Mouse (Mus musculus) bone marrow, adult 2 months (tissue): ENCODE results near the gene Rpsa. TPM values are rescaled to one million over a fixed set of nuclear protein-coding genes. Genes with fewer than 3 reads are reported as not detected.

Source experiments
- H3K27ac ChIP-seq: fragments of 200-500 bp; 2 replicates; pipeline ENCODE4 v1.5.1; 2012; ENCODE audit warnings: low read depth, mild to moderate bottlenecking, control low read depth, inconsistent platforms, low read length; ENCODE audit not compliant: control insufficient read depth, poor library complexity, insufficient read depth
- H3K4me1 ChIP-seq: fragments of 200-500 bp; 2 replicates; pipeline ENCODE4 v1.6.1; 2011; ENCODE audit warnings: low read length; ENCODE audit not compliant: control insufficient read depth, insufficient read depth
- H3K4me3 ChIP-seq: fragments of 200-500 bp; replicated peaks from 2 replicates; pipeline ENCODE3; 2011; ENCODE audit warnings: mild to moderate bottlenecking, low read depth, low read length, control low read depth; ENCODE audit not compliant: control insufficient read depth
- CTCF ChIP-seq: fragments of 200-500 bp; IDR thresholded peaks from 2 replicates; pipeline ENCODE4 v1.5.1; 2011; ENCODE audit warnings: low read length, control low read depth; ENCODE audit not compliant: control insufficient read depth, insufficient read depth
- POLR2A ChIP-seq: fragments of 200-500 bp; IDR thresholded peaks from 2 replicates; pipeline ENCODE4 v1.6.1; 2011; ENCODE audit warnings: low read depth, mild to moderate bottlenecking, control low read depth, low read length, borderline replicate concordance; ENCODE audit not compliant: control insufficient read depth
- WGBS: fragments of 180-500 bp; shearing (Covaris S2); methylation state at CpG from one replicate; pipeline ENCODE4 v1.1.7; 2018; 5-methylcytosine and 5-hydroxymethylcytosine counted together
- polyA plus RNA-seq: library from polyadenylated mRNA; stranded (reverse); fragments of >200 nt; gene quantifications from 2 replicates; pipeline ENCODE4 v1.2.4, GENCODE M21; 2011; ENCODE audit warnings: low replicate concordance; ENCODE audit not compliant: missing spikeins, insufficient read depth, insufficient read length

Gene Rpsa
- polyA plus RNA-seq, 1 experiment = 1,859 TPM

- no peaks in the 10 kb centered on the region for H3K4me1 ChIP-seq
- TF ChIP-seq POLR2A = no peak
- no peak for TF ChIP-seq CTCF
- WGBS = 81% methylated on average over 16 of the region's 16 CpGs
- no peak overlapping the region for H3K27ac ChIP-seq
- no peak overlapping the region for H3K4me3 ChIP-seq
Observed at GRCm38 (mm10) chr9:120163862-120164261, 36.4 kb downstream of the Rpsa start.

GRCm38 (mm10) chr9:120167826-120168225 lies 40.3 kb downstream of the Rpsa start:
- 65% methylated on average over 11 of the region's 11 CpGs for WGBS
- no peak for TF ChIP-seq POLR2A
- TF ChIP-seq CTCF = no peak
- no peaks in the 10 kb centered on the region for H3K4me1 ChIP-seq
- H3K27ac ChIP-seq = no peak overlapping the region
- H3K4me3 ChIP-seq = no peak overlapping the region

DNA sequence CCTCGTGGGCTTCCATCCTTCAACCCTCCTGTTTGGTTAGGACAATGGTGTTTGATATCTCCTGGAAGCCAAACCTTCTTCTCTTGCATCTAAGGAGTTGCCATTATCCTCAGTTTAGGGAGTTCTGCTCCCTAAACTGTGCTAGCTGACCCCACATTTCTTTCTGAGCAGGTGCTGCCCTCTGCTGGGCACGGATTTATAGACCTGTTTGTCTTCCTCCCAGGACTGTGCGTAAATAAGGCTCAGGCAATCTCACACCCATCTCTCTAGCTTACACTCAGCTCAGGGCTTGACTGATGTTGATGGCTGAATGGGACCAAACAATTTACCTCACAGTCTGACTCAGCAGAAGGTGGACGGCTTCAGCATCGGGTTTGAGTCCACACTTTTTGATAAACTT lies 43.8 kb downstream of the Rpsa start:
- Histone ChIP-seq H3K4me1 (no peaks in the 10 kb centered on the region), H3K4me3 (no peak overlapping the region), H3K27ac (no peak overlapping the region)
- WGBS = 42% methylated on average over 5 of the region's 5 CpGs
- TF ChIP-seq POLR2A (no peak), CTCF (peak; percentile 72)

DNA sequence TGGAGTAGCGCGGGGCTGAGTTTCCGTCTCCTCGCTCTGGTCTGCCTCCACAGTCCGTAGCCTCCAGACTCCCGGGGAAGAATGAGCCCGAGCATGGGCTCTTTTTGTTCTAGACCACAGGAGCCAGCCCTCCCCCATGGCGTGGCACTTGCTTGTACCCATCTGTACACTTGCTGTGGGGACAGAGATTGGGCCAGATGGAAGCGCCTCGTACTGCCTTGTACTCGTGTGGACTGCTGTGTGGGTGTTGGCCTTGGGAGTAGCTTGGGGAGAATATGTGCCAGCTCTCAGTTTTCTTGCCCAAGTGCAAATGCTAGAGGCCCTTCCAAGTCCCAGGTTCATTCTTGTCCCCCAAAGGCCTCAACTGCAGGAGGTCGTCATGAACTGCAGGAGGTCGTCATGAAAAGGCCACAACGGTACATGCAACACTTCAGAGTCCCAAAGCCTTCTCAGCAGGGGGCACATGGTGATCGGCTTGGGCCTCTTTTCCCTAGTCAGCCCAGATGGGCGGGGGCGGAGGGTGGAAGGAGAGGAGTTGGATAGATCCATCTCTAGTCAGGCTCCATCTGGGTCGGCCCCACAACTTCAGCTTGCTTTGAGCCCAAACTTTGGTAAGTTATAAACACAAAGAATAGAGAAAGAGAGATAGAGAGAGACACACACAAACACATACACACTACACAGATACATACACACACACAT lies 47.1 kb downstream of the Rpsa start:
- 88% methylated on average over 18 of the region's 18 CpGs for WGBS
- H3K4me3 ChIP-seq = no peak overlapping the region
- no peak overlapping the region for H3K27ac ChIP-seq
- no peaks in the 10 kb centered on the region for H3K4me1 ChIP-seq
- TF ChIP-seq CTCF (no peak), POLR2A (no peak)

- TF ChIP-seq CTCF (no peak), POLR2A (no peak)
- 80% methylated on average over 10 of the region's 10 CpGs for WGBS
- no peak overlapping the region for H3K27ac ChIP-seq
- H3K4me3 ChIP-seq = no peak overlapping the region
- H3K4me1 ChIP-seq = no peaks in the 10 kb centered on the region
Observed at GRCm38 (mm10) chr9:120178813-120179212, 51.3 kb downstream of the Rpsa start.

Other genes with a start within 250 kb of the Rpsa start
- gene Wdr48, start 232.8 kb upstream of the Rpsa start, polyA plus RNA-seq = 18.8 and 22.3 TPM in 2 replicates
- 2.7 and 4.6 TPM in 2 replicates for gene Gorasp1, start 190.1 kb upstream of the Rpsa start, polyA plus RNA-seq
- 1.5 and 5.0 TPM in 2 replicates for gene Ttc21a, start 190.1 kb upstream of the Rpsa start, polyA plus RNA-seq
- gene Csrnp1, start 143.0 kb upstream of the Rpsa start, polyA plus RNA-seq = 6.4 and 19.5 TPM in 2 replicates
- not detected in 2 replicates for gene Xirp1, start 104.1 kb upstream of the Rpsa start, polyA plus RNA-seq
- 0.97 and 2.7 TPM in 2 replicates for gene Cx3cr1, start 57.8 kb upstream of the Rpsa start, polyA plus RNA-seq
- gene Ccr8, start 35.6 kb upstream of the Rpsa start, polyA plus RNA-seq = not detected in 2 replicates
- 111 and 154 TPM in 2 replicates for gene Slc25a38, start 17.3 kb upstream of the Rpsa start, polyA plus RNA-seq
- gene Mobp, start 22.0 kb downstream of the Rpsa start, polyA plus RNA-seq = 7.3 TPM in 1 of 2 replicates, not detected in the other
- gene Myrip, start 173.8 kb downstream of the Rpsa start, polyA plus RNA-seq = not detected in 2 replicates